Mouse (Mus musculus): ENCODE data around the gene Camta2. TPM values are rescaled to one million over a fixed set of nuclear protein-coding genes. Genes with fewer than 3 reads are reported as not detected.

Gene Camta2
- polyA plus RNA-seq, 1 experiment from 2014 or later, result 9.1 TPM

DNA sequence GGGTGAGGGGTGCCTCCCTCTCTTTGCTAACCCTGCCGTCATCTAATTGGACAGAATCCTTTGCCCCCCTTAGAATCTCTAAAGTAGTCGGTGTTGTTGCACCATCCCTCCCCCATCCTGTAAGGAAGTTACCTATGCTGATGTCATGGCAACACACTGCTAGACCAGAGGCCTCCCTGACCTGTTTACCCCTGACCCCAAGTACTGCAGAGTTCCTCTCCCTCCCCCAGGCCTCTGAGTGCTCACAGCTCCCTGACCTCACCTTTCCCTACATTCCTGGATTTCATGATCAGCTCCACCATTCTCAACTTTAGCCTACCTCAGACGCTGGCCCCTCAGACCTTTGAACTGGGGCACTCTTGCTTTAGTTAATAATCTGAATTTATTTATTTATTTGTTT is 18.2 kb upstream of the Camta2 start:
- Histone ChIP-seq H3K9me3 (no peaks in the 10 kb centered on the region), H3K36me3 (replicated peaks) (peaks cover 89% of the 10 kb centered on the region), H3K27me3 (ENCODE audit: poor library complexity, severe bottlenecking) (no peaks in the 10 kb centered on the region), H3K27ac (no peak overlapping the region), H3K4me3 (no peak overlapping the region), H3K4me1 (peaks cover 19% of the 10 kb centered on the region)
- DNase-seq (ENCODE audit: extremely low spot score, low spot score), result no peak
- 87% methylated on average over 3 of the region's 3 CpGs for WGBS

DNA sequence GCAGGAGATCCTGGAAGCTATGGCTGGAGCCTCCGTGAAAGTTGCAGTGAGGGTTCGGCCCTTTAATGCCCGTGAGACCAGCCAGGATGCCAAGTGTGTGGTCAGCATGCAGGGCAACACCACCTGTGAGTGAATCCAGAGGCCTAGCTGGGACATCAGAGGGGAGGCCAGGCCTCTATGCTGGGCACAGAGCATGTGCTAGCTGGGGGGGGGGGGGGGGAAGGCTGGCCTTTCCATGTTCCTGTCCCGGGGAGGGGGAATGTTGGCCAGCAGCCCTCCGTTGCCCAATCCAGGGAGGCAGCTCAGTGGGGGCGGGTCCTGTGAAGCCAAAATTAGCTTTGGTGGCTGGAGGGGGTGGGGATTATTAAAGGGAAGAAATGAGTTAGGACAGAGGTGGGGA is 14.9 kb upstream of the Camta2 start:
- Histone ChIP-seq H3K27ac (peak overlapping the region; percentile 40; the same call in 1 of the 2 replicates), H3K4me1 (peaks cover 33% of the 10 kb centered on the region), H3K36me3 (replicated peaks) (peaks cover 56% of the 10 kb centered on the region), H3K4me3 (no peak overlapping the region), H3K9me3 (no peaks in the 10 kb centered on the region), H3K27me3 (ENCODE audit: poor library complexity, severe bottlenecking) (no peaks in the 10 kb centered on the region)
- DNase-seq (ENCODE audit: extremely low spot score, low spot score), result no peak
- WGBS, result 86% methylated on average over 6 of the region's 6 CpGs

DNA sequence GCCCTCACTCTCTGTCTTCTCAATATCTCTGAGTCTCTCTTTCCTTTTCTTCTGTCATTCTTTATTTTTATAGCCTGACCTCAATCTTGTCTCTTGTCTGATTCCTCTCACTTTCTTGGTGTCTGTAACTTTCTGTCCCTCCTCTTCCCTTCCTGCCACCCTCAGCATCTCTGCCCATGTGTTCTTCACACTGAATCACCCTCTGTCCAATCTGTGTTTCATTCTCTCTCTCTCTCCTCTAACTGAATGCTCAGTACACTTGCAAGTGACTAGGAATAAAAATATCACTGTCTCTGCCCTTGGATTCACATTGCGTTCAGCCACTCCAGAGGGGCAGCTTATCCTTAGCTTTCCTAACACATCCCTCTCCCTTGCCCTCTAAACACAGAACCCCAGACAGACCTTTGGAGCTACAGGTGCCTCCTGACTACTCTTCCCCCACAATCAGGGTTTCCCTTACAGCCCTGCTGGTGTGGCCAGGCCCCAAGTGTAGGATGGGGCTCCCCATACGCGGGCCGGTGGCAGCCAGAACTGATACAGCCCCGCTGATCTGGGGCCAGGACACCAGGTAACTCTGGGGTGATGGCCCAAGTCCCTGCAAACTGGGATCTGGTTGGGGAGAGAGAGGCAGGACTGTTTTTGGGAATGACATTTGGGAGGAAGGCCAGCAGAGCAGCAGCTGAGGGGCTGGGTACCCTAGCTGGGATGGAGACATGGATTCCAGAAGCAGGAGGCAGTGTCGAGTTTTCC is 14.3 kb upstream of the Camta2 start:
- Histone ChIP-seq H3K27ac (peak overlapping the region; percentile 95), H3K36me3 (replicated peaks) (peaks cover 49% of the 10 kb centered on the region), H3K4me1 (peaks cover 33% of the 10 kb centered on the region), H3K9me3 (no peaks in the 10 kb centered on the region), H3K4me3 (peak overlapping the region; percentile 95), H3K27me3 (ENCODE audit: poor library complexity, severe bottlenecking) (no peaks in the 10 kb centered on the region)
- WGBS, result 81% methylated on average over 6 of the region's 6 CpGs
- DNase-seq (ENCODE audit: extremely low spot score, low spot score), result no peak

DNA sequence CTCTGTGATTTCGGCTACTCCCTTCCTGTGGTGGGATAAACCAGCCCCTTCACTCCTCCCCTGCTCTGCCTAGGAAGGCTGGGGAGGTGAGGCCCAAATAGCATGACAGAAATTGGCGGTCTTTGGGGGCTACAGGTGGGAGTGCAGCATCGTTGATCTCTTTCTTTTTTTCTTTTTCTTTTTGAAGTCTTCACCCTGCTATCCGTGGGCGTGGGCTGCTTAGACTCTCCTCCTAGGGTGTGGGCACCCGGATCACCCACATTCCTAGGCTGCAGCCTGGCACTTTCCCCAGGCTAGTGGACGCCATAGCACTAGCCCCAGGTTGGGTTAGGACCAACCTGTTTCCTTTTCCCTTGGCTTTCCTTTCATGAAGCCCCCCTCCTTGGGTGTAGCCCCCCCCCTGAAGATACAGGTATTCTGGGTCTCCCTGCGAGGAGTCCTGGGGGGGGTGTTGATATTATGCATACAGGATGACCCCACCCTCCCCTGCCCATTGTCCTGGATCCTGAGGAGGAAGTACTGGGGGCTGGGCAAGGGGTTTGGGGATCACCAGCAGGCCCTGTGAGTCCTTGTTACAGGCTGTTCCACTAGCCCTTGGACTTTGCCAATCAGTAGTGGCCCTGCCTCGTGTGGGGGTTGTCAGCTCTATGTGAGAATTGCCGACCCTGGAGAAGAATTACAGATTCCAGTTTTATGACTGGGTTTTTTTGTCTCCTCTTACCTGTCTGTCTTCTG is 13.5 kb upstream of the Camta2 start:
- DNase-seq (ENCODE audit: extremely low spot score, low spot score), result no peak
- no peaks in the 10 kb centered on the region for H3K27me3 ChIP-seq (ENCODE audit: poor library complexity, severe bottlenecking)
- WGBS, result 17% methylated on average over 10 of the region's 10 CpGs
- H3K27ac ChIP-seq, result peak overlapping the region; percentile 95
- H3K36me3 ChIP-seq (replicated peaks), result peaks cover 42% of the 10 kb centered on the region
- no peaks in the 10 kb centered on the region for H3K9me3 ChIP-seq
- H3K4me3 ChIP-seq, result peak overlapping the region; percentile 95
- H3K4me1 ChIP-seq, result peaks cover 33% of the 10 kb centered on the region

DNA sequence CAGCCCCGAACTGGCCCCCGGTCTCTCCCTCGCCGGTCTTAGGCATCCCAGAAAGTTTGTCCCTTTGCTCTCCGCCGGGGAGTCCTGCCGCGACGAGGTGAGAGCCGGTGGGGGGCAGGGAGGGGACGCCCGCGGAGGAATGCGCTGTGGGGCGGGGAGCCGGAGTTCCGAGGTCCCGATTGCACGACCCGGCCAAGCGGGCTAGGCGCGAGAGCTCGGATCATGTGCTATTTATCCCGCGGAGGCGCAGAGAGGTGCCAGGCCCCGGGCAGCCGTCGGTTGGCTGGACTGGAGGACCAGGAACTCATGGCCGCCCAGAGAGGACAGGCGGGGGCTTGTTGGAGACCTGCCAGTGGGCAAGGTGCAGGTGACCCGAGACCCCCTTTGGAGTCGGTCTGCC is 12.7 kb upstream of the Camta2 start:
- peaks cover 34% of the 10 kb centered on the region for H3K36me3 ChIP-seq (replicated peaks)
- no peaks in the 10 kb centered on the region for H3K9me3 ChIP-seq
- peak; percentile 62 for DNase-seq (ENCODE audit: extremely low spot score, low spot score)
- H3K4me3 ChIP-seq, result peak overlapping the region; percentile 95
- WGBS, result under 1% methylated on average over 34 of the region's 34 CpGs
- peak overlapping the region; percentile 95 for H3K27ac ChIP-seq
- H3K4me1 ChIP-seq, result peaks cover 33% of the 10 kb centered on the region
- H3K27me3 ChIP-seq (ENCODE audit: poor library complexity, severe bottlenecking), result no peaks in the 10 kb centered on the region

DNA sequence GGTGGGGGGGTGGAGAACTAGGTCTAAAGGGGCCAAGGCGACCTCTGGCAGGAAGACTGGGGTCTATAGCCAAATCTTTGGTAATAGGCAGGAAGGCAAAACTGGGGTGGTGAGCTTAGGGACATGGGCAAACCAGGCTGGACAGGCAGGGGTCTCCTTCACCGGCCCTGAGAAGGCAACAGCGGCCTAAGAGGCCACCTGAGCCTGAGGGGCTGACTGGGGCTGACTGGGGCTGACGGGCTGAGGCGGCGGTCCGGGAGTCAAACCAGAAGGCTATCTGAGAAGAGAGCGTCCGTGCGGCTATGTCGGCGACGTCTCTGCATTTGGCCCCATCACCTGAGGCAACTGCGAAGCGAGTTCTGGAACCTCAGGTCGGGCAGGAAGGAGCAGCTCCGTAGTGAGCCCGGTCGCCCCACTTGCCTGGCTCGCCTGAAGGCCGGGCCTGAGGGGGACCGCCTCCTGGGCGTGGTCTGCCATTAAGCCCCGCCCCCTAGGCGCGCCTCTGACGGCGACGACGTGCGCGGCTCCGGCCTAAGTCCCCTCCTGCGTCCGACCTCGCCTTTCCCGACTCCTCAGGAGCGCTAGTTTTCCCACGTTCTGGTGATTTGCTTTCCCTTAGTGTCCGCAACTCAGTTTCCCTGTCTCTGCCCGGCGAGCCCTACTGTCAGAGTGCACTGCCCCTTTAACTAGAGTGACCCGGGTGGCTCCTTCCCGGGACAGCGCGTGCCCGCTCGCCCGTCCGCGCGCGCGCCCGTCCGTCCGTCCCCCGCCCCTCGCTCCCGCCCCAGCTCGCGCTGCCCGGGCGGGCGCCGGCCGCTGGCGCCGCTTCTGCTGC is 12.0 kb upstream of the Camta2 start, which contains the start of the genes Inca1 and Kif1c:
Gene Inca1 (minus strand): TSS at position 434 of the 835 bp plus-strand sequence.
Gene Kif1c (plus strand): TSS at position 827 of the 835 bp plus-strand sequence.
- peaks cover 33% of the 10 kb centered on the region for H3K4me1 ChIP-seq
- peak within 1 kb of the TSS; percentile 95 for H3K27ac ChIP-seq
- no peaks in the 10 kb centered on the region for H3K9me3 ChIP-seq
- peak within 1 kb of the TSS; percentile 95 for H3K4me3 ChIP-seq
- H3K27me3 ChIP-seq (ENCODE audit: poor library complexity, severe bottlenecking), result no peaks in the 10 kb centered on the region
- DNase-seq (ENCODE audit: extremely low spot score, low spot score), result peak; percentile 90
- peaks cover 27% of the 10 kb centered on the region for H3K36me3 ChIP-seq (replicated peaks)
- WGBS, result 1% methylated on average over 69 of the region's 69 CpGs

DNA sequence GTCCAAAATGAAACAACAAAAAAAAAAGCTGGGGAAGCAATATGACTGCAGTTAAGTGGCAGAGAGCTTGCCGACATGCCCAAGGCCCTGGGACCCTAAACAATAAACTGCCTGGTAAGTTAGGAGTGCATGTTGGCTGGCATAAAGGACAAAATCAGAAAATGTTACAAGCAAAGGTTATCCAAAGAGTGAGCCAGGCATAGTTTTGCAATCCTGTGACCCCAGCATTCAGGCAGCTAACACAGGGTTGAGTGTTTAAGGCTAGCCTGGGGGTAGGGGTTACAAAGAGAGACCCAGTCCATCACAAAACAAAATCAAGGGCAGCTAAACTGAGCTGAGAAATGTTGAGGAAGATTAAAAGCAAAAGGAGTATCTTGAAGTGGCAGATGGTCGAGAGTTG is 11.1 kb upstream of the Camta2 start:
- no peak for DNase-seq (ENCODE audit: extremely low spot score, low spot score)
- Histone ChIP-seq H3K27ac (no peak overlapping the region), H3K9me3 (no peaks in the 10 kb centered on the region), H3K4me1 (peaks cover 33% of the 10 kb centered on the region), H3K4me3 (0 out of 2 replicates have a peak overlapping the region, but pooled peaks have one; percentile 95), H3K27me3 (ENCODE audit: poor library complexity, severe bottlenecking) (no peaks in the 10 kb centered on the region), H3K36me3 (replicated peaks) (peaks cover 18% of the 10 kb centered on the region)
- WGBS, result 74% methylated on average over 2 of the region's 2 CpGs

DNA sequence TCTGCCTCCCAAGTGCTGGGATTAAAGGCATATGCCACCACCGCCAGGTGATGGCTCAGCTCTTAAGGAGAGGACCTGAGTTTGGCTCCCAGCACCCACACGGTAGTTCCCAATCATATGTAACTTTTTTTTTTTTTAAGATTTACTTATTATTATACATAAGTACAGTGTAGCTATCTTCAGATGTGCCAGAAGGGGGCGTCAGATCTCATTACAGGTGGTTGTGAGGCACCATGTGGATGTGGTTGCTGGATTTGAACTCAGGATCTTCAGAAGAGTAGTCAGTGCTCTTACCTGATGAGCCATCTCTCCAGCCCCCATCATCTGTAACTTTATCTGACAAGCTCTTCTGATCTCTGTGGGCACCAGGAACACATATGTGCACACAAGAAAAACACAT is 9.5 kb upstream of the Camta2 start:
- no peak overlapping the region for H3K27ac ChIP-seq

DNA sequence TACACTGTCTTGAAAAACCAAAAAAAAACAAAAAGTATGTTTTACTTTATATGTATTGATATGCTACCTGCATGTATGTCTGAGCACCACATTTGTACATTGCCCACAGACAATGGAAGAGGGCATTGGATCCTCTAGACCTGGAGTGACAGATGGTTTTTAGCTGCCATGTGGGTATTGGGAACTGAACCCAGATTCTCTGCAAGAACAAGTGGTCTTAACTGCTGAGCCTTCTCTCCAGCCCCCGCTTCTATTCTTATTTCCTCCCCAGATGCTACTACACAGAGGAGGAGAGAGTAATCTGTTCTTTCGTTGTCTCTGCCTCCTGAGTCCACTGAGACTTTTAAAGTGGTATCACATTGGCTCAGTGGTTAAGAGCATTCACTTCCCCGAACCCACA is 5.6 kb upstream of the Camta2 start:
- H3K4me1 ChIP-seq, result peaks cover 13% of the 10 kb centered on the region
- H3K27ac ChIP-seq, result no peak overlapping the region
- no peaks in the 10 kb centered on the region for H3K9me3 ChIP-seq
- no peaks in the 10 kb centered on the region for H3K36me3 ChIP-seq (replicated peaks)
- no peak overlapping the region for H3K4me3 ChIP-seq
- H3K27me3 ChIP-seq (ENCODE audit: poor library complexity, severe bottlenecking), result no peaks in the 10 kb centered on the region; the same call in 1 of the 2 replicates
- no peak for DNase-seq (ENCODE audit: extremely low spot score, low spot score)
- WGBS, result 72% methylated on average over 3 of the region's 3 CpGs

More for the DNA sequence above, 9.5 kb upstream of the Camta2 start:
- Histone ChIP-seq H3K27me3 (ENCODE audit: poor library complexity, severe bottlenecking) (no peaks in the 10 kb centered on the region), H3K36me3 (replicated peaks) (peaks cover 1% of the 10 kb centered on the region; the same call in 1 of the 2 replicates), H3K4me3 (no peak overlapping the region), H3K4me1 (peaks cover 27% of the 10 kb centered on the region), H3K9me3 (no peaks in the 10 kb centered on the region)
- no peak for DNase-seq (ENCODE audit: extremely low spot score, low spot score)
- WGBS, result 70% methylated on average over 3 of the region's 3 CpGs

DNA sequence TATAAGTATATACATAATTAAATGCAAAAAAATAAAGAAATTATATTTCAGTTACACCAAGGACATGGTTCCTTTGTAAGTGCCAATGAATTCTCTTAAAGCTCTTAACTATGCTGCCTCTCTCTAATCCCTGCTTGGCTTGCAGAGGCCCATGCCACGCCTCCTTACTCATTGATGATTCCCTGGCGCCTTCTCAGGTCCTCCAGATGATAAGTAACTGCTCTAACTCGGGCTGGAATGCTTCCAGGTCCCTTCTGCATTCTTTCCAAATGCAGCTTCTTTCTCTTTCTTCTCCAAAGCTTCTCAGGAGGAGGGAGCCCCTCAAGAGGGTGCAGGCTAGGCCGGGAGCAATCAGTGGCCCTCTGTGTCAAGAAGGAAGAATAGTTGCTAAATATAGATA is 1.7 kb upstream of the Camta2 start:
- H3K36me3 ChIP-seq (replicated peaks), result peaks cover 11% of the 10 kb centered on the region
- no peak overlapping the region for H3K4me3 ChIP-seq
- 48% methylated on average over 4 of the region's 4 CpGs for WGBS
- H3K9me3 ChIP-seq, result no peaks in the 10 kb centered on the region
- peaks cover 37% of the 10 kb centered on the region for H3K4me1 ChIP-seq
- no peak for DNase-seq (ENCODE audit: extremely low spot score, low spot score)
- no peaks in the 10 kb centered on the region; the same call in 1 of the 2 replicates for H3K27me3 ChIP-seq (ENCODE audit: poor library complexity, severe bottlenecking)
- H3K27ac ChIP-seq, result no peak overlapping the region

DNA sequence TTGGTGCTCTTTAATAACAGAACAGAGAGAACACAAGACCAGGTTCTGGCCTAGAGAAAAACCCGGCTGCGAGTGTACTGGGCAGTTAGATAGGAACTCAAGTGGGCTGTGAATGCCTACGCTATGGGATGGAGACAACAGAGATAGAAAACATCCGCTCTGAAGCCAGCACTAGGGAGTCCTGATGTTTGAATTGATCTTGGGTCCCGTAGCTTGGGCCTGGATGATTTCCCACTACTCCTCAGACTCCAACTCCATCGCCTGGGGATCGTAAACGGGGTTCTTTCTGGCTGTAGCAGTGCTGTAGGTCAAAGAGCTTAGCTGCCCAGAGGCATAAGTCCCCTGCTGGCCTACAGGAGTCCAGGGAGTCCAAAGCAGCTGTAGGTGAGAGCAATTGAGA is 467 bp upstream of the Camta2 start:
- 15% methylated on average over 8 of the region's 8 CpGs for WGBS
- peak overlapping the region; percentile 92 for H3K27ac ChIP-seq

DNA sequence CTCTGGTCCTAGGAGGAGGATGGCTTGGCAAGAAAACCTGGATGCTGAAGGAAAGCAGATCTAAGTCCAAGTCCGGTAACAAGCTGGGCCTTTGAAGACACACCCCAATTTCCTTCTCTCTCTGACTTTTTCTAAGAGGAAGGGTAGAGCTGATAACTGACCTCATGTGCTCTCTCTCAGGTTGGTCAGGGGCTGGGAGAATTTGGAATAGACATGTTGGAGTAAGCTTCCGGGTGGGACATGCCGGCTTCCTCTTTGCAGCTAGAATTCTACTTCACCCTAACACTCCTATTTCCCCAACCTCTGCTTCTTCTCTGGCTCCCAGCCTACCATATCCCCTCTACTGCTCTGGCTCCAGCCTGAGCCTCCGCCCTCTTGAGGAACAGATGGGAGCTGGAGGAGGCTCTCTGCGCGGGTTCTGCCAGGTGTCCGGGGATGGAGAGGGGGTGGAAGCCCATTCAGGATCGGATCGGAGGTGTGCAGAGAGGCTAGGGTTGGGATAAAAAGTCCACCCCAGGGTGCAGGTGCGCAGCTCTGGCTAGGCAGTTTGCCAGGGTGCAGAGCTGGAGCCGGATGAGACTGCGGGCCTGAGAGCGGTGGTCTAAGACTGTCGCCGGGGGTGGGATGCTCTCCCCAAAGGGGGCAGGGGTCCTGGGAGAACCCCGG is 871 bp downstream of the Camta2 start:
- peak; percentile 49 for DNase-seq (ENCODE audit: extremely low spot score, low spot score)
- Histone ChIP-seq H3K9me3 (no peaks in the 10 kb centered on the region), H3K27me3 (ENCODE audit: poor library complexity, severe bottlenecking) (no peaks in the 10 kb centered on the region; the same call in 1 of the 2 replicates), H3K27ac (peak overlapping the region; percentile 92), H3K36me3 (replicated peaks) (peaks cover 33% of the 10 kb centered on the region), H3K4me1 (peaks cover 51% of the 10 kb centered on the region), H3K4me3 (peak overlapping the region; percentile 92)
- 3% methylated on average over 16 of the region's 16 CpGs for WGBS

More for the DNA sequence above, 467 bp upstream of the Camta2 start:
- Histone ChIP-seq H3K4me3 (peak overlapping the region; percentile 92), H3K36me3 (replicated peaks) (peaks cover 23% of the 10 kb centered on the region), H3K27me3 (ENCODE audit: poor library complexity, severe bottlenecking) (no peaks in the 10 kb centered on the region; the same call in 1 of the 2 replicates), H3K4me1 (peaks cover 38% of the 10 kb centered on the region), H3K9me3 (no peaks in the 10 kb centered on the region)
- DNase-seq (ENCODE audit: extremely low spot score, low spot score), result no peak

All from forebrain, embryonic 10.5 days (tissue).